Mouse (Mus musculus) limb, embryonic 10.5 days (tissue): ENCODE results near the gene Ebf1. TPM values are rescaled to one million over a fixed set of nuclear protein-coding genes. Genes with fewer than 3 reads are reported as not detected.

Source experiments
- DNase-seq: peaks from one replicate; pipeline ENCODE4 v3.0.0-alpha.2; 2017; ENCODE audit warnings: low spot score
- H3K27ac ChIP-seq: fragments of 300-500 bp; sonication (generic); 2 replicates; pipeline ENCODE4 v1.5.1; 2016; ENCODE audit warnings: mild to moderate bottlenecking
- H3K27me3 ChIP-seq: fragments of 300-500 bp; sonication (generic); 2 replicates; pipeline ENCODE4 v1.6.1; 2016; ENCODE audit warnings: low read depth, mild to moderate bottlenecking; ENCODE audit not compliant: poor library complexity, severe bottlenecking
- H3K36me3 ChIP-seq: fragments of 300-500 bp; sonication (generic); 2 replicates; pipeline ENCODE4 v1.6.1; 2016; ENCODE audit warnings: mild to moderate bottlenecking, moderate library complexity
- H3K4me1 ChIP-seq: fragments of 300-500 bp; sonication (generic); 2 replicates; pipeline ENCODE4 v1.6.1; 2016
- H3K4me3 ChIP-seq: fragments of 300-500 bp; sonication (generic); 2 replicates; pipeline ENCODE4 v1.5.1; 2016; ENCODE audit warnings: mild to moderate bottlenecking, moderate library complexity
- H3K9me3 ChIP-seq: fragments of 300-500 bp; sonication (generic); replicated peaks from 2 replicates; pipeline ENCODE4 v1.6.1; 2016; ENCODE audit warnings: mild to moderate bottlenecking
- WGBS: fragments of 180-500 bp; shearing (Covaris S2); methylation state at CpG from one replicate; pipeline ENCODE4 v1.1.7; 2016; 5-methylcytosine and 5-hydroxymethylcytosine counted together
- polyA plus RNA-seq: library from polyadenylated mRNA; unstranded; fragments of >200 nt; fragmentation: Nextera tagmentation; extraction: Ambion mirVana; gene quantifications from 2 replicates; pipeline ENCODE4 v1.2.1, GENCODE M21; 2016

Ebf1 gene
- polyA plus RNA-seq, 1 experiment from 2014 or later = 23.8 TPM

- H3K4me1 ChIP-seq = peaks cover 6% of the 10 kb centered on the region; the same call in 1 of the 2 replicates
- no peak overlapping the region for H3K27ac ChIP-seq
- DNase-seq = no peak
- H3K9me3 ChIP-seq = no peaks in the 10 kb centered on the region
- H3K36me3 ChIP-seq = no peaks in the 10 kb centered on the region
- 71% methylated on average over 6 of the region's 6 CpGs for WGBS
- H3K4me3 ChIP-seq = no peak overlapping the region
- no peaks in the 10 kb centered on the region for H3K27me3 ChIP-seq
Observed at GRCm38 (mm10) chr11:44932942-44933483, 315.9 kb downstream of the Ebf1 start.

- WGBS = 94% methylated on average over 4 of the region's 4 CpGs
- Histone ChIP-seq H3K4me3 (no peak overlapping the region), H3K9me3 (no peaks in the 10 kb centered on the region), H3K36me3 (no peaks in the 10 kb centered on the region), H3K27ac (no peak overlapping the region), H3K27me3 (no peaks in the 10 kb centered on the region), H3K4me1 (no peaks in the 10 kb centered on the region)
- no peak for DNase-seq
Observed at GRCm38 (mm10) chr11:44943781-44944180, 326.7 kb downstream of the Ebf1 start.

- no peaks in the 10 kb centered on the region for H3K4me1 ChIP-seq
- H3K4me3 ChIP-seq = no peak overlapping the region
- no peaks in the 10 kb centered on the region for H3K27me3 ChIP-seq
- H3K27ac ChIP-seq = no peak overlapping the region
- DNase-seq = no peak
- H3K9me3 ChIP-seq = no peaks in the 10 kb centered on the region
- H3K36me3 ChIP-seq = no peaks in the 10 kb centered on the region
- WGBS = 96% methylated on average over 2 of the region's 2 CpGs
Observed at GRCm38 (mm10) chr11:44944401-44944800, 327.3 kb downstream of the Ebf1 start.

- H3K27me3 ChIP-seq = no peaks in the 10 kb centered on the region
- 0 out of 2 replicates have a peak, but pooled peaks cover 2% of the 10 kb centered on the region for H3K4me1 ChIP-seq
- H3K36me3 ChIP-seq = no peaks in the 10 kb centered on the region
- H3K9me3 ChIP-seq = no peaks in the 10 kb centered on the region
- 85% methylated on average over 3 of the region's 3 CpGs for WGBS
- DNase-seq = no peak
- H3K27ac ChIP-seq = no peak overlapping the region
- no peak overlapping the region for H3K4me3 ChIP-seq
Observed at GRCm38 (mm10) chr11:44946618-44947017, 329.5 kb downstream of the Ebf1 start.

- H3K27me3 ChIP-seq = no peaks in the 10 kb centered on the region
- no peaks in the 10 kb centered on the region for H3K9me3 ChIP-seq
- no peak overlapping the region for H3K4me3 ChIP-seq
- peaks cover 4% of the 10 kb centered on the region; the same call in 1 of the 2 replicates for H3K4me1 ChIP-seq
- no peaks in the 10 kb centered on the region for H3K36me3 ChIP-seq
- H3K27ac ChIP-seq = no peak overlapping the region
- WGBS = 89% methylated on average over 6 of the region's 6 CpGs
- no peak for DNase-seq
Observed at GRCm38 (mm10) chr11:44948541-44948940, 331.4 kb downstream of the Ebf1 start.

GRCm38 (mm10) chr11:44949140-44949539, 332.0 kb downstream of the Ebf1 start:
- WGBS = 85% methylated on average over 3 of the region's 3 CpGs
- H3K9me3 ChIP-seq = no peaks in the 10 kb centered on the region
- no peak overlapping the region for H3K27ac ChIP-seq
- no peak overlapping the region for H3K4me3 ChIP-seq
- H3K27me3 ChIP-seq = no peaks in the 10 kb centered on the region
- H3K4me1 ChIP-seq = peaks cover 9% of the 10 kb centered on the region; the same call in 1 of the 2 replicates
- H3K36me3 ChIP-seq = no peaks in the 10 kb centered on the region
- no peak for DNase-seq

GRCm38 (mm10) chr11:44950319-44950718, 333.2 kb downstream of the Ebf1 start:
- no peak overlapping the region for H3K4me3 ChIP-seq
- H3K36me3 ChIP-seq = no peaks in the 10 kb centered on the region
- H3K27ac ChIP-seq = no peak overlapping the region
- DNase-seq = no peak
- H3K4me1 ChIP-seq = peaks cover 10% of the 10 kb centered on the region; the same call in 1 of the 2 replicates
- H3K9me3 ChIP-seq = no peaks in the 10 kb centered on the region
- no peaks in the 10 kb centered on the region for H3K27me3 ChIP-seq
- WGBS = 89% methylated on average over 9 of the region's 9 CpGs

GRCm38 (mm10) chr11:44951506-44951905, 334.4 kb downstream of the Ebf1 start:
- Histone ChIP-seq H3K36me3 (no peaks in the 10 kb centered on the region), H3K4me1 (peaks cover 10% of the 10 kb centered on the region; the same call in 1 of the 2 replicates), H3K9me3 (no peaks in the 10 kb centered on the region), H3K27ac (no peak overlapping the region), H3K27me3 (no peaks in the 10 kb centered on the region), H3K4me3 (no peak overlapping the region)
- DNase-seq = no peak
- WGBS = 92% methylated on average over 4 of the region's 4 CpGs

GRCm38 (mm10) chr11:44953337-44953736, 336.2 kb downstream of the Ebf1 start:
- Histone ChIP-seq H3K36me3 (no peaks in the 10 kb centered on the region), H3K9me3 (no peaks in the 10 kb centered on the region), H3K27ac (no peak overlapping the region), H3K4me1 (peaks cover 10% of the 10 kb centered on the region), H3K4me3 (no peak overlapping the region), H3K27me3 (no peaks in the 10 kb centered on the region)
- no peak for DNase-seq
- WGBS = 76% methylated on average over 1 of the region's 1 CpGs

GRCm38 (mm10) chr11:44953863-44954262, 336.7 kb downstream of the Ebf1 start:
- Histone ChIP-seq H3K27ac (no peak overlapping the region), H3K27me3 (no peaks in the 10 kb centered on the region), H3K4me1 (peaks cover 10% of the 10 kb centered on the region), H3K4me3 (no peak overlapping the region), H3K36me3 (no peaks in the 10 kb centered on the region), H3K9me3 (no peaks in the 10 kb centered on the region)
- 87% methylated on average over 11 of the region's 11 CpGs for WGBS
- no peak for DNase-seq

GRCm38 (mm10) chr11:44954362-44954761, 337.2 kb downstream of the Ebf1 start:
- no peaks in the 10 kb centered on the region for H3K27me3 ChIP-seq
- H3K27ac ChIP-seq = no peak overlapping the region
- peaks cover 10% of the 10 kb centered on the region for H3K4me1 ChIP-seq
- no peak overlapping the region for H3K4me3 ChIP-seq
- no peak for DNase-seq
- no peaks in the 10 kb centered on the region for H3K36me3 ChIP-seq
- WGBS = 83% methylated on average over 7 of the region's 7 CpGs
- H3K9me3 ChIP-seq = no peaks in the 10 kb centered on the region

- no peak overlapping the region for H3K27ac ChIP-seq
- DNase-seq = no peak
- 85% methylated on average over 14 of the region's 14 CpGs for WGBS
- H3K27me3 ChIP-seq = no peaks in the 10 kb centered on the region
- no peak overlapping the region for H3K4me3 ChIP-seq
- no peaks in the 10 kb centered on the region for H3K36me3 ChIP-seq
- H3K9me3 ChIP-seq = no peaks in the 10 kb centered on the region
- no peaks in the 10 kb centered on the region; the same call in 1 of the 2 replicates for H3K4me1 ChIP-seq
Observed at GRCm38 (mm10) chr11:44962746-44963440, 345.8 kb downstream of the Ebf1 start.

GRCm38 (mm10) chr11:44969011-44969410, 351.9 kb downstream of the Ebf1 start:
- no peaks in the 10 kb centered on the region for H3K36me3 ChIP-seq
- H3K9me3 ChIP-seq = no peaks in the 10 kb centered on the region
- no peaks in the 10 kb centered on the region for H3K27me3 ChIP-seq
- H3K27ac ChIP-seq = no peak overlapping the region
- WGBS = 85% methylated on average over 4 of the region's 4 CpGs
- H3K4me3 ChIP-seq = no peak overlapping the region
- H3K4me1 ChIP-seq = peaks cover 3% of the 10 kb centered on the region
- no peak for DNase-seq
